Mouse (Mus musculus): ENCODE results near the gene Ppp6r1. TPM values are rescaled to one million over a fixed set of nuclear protein-coding genes. Genes with fewer than 3 reads are reported as not detected.

The Ppp6r1 gene
- polyA plus RNA-seq, 1 experiment: 58.6 TPM

GRCm38 (mm10) chr7:4651581-4651980 is 7.2 kb downstream of the Ppp6r1 start:
- TF ChIP-seq EP300 (IDR thresholded peaks at IDR 0.05; ENCODE audit: insufficient read depth, low read depth, low read length) (no peak), POLR2A (IDR thresholded peaks at IDR 0.05; ENCODE audit: insufficient read depth, low read length) (no peak), CTCF (IDR thresholded peaks at IDR 0.05; ENCODE audit: low read depth, low read length) (no peak)
- H3K4me1 ChIP-seq (ENCODE audit: control insufficient read depth, insufficient read depth, low read length): no peaks in the 10 kb centered on the region
- H3K36me3 ChIP-seq (ENCODE audit: control insufficient read depth, insufficient read depth, low read length, poor library complexity, severe bottlenecking): peaks cover 2% of the 10 kb centered on the region; the same call in 1 of the 2 replicates
- no peak overlapping the region for H3K27ac ChIP-seq (ENCODE audit: insufficient read depth, low read length)
- H3K9me3 ChIP-seq (replicated peaks; ENCODE audit: control insufficient read depth, insufficient read depth, low read length, poor library complexity, severe bottlenecking): no peaks in the 10 kb centered on the region
- no peak overlapping the region for H3K9ac ChIP-seq (ENCODE audit: low read depth, poor library complexity, severe bottlenecking)
- no peaks in the 10 kb centered on the region for H3K27me3 ChIP-seq (ENCODE audit: control insufficient read depth, insufficient read depth, low read length, poor library complexity, severe bottlenecking)
- H3K4me3 ChIP-seq (ENCODE audit: low read depth, low read length): no peak overlapping the region

- Histone ChIP-seq H3K27me3 (ENCODE audit: control insufficient read depth, insufficient read depth, low read length, poor library complexity, severe bottlenecking) (no peaks in the 10 kb centered on the region), H3K9ac (ENCODE audit: low read depth, poor library complexity, severe bottlenecking) (no peak overlapping the region), H3K36me3 (ENCODE audit: control insufficient read depth, insufficient read depth, low read length, poor library complexity, severe bottlenecking) (peaks cover 8% of the 10 kb centered on the region), H3K27ac (ENCODE audit: insufficient read depth, low read length) (no peak overlapping the region), H3K4me3 (ENCODE audit: low read depth, low read length) (no peak overlapping the region), H3K4me1 (ENCODE audit: control insufficient read depth, insufficient read depth, low read length) (no peaks in the 10 kb centered on the region), H3K9me3 (replicated peaks; ENCODE audit: control insufficient read depth, insufficient read depth, low read length, poor library complexity, severe bottlenecking) (no peaks in the 10 kb centered on the region)
- TF ChIP-seq POLR2A (IDR thresholded peaks at IDR 0.05; ENCODE audit: insufficient read depth, low read length): no peak
- TF ChIP-seq CTCF (IDR thresholded peaks at IDR 0.05; ENCODE audit: low read depth, low read length): no peak
- no peak for TF ChIP-seq EP300 (IDR thresholded peaks at IDR 0.05; ENCODE audit: insufficient read depth, low read depth, low read length)
Measured at GRCm38 (mm10) chr7:4647992-4648391, 10.8 kb downstream of the Ppp6r1 start.

GRCm38 (mm10) chr7:4647291-4647690 is 11.5 kb downstream of the Ppp6r1 start:
- no peak for TF ChIP-seq CTCF (IDR thresholded peaks at IDR 0.05; ENCODE audit: low read depth, low read length)
- no peak for TF ChIP-seq POLR2A (IDR thresholded peaks at IDR 0.05; ENCODE audit: insufficient read depth, low read length)
- TF ChIP-seq EP300 (IDR thresholded peaks at IDR 0.05; ENCODE audit: insufficient read depth, low read depth, low read length): no peak
- Histone ChIP-seq H3K36me3 (ENCODE audit: control insufficient read depth, insufficient read depth, low read length, poor library complexity, severe bottlenecking) (peaks cover 10% of the 10 kb centered on the region), H3K9me3 (replicated peaks; ENCODE audit: control insufficient read depth, insufficient read depth, low read length, poor library complexity, severe bottlenecking) (no peaks in the 10 kb centered on the region), H3K9ac (ENCODE audit: low read depth, poor library complexity, severe bottlenecking) (no peak overlapping the region), H3K27me3 (ENCODE audit: control insufficient read depth, insufficient read depth, low read length, poor library complexity, severe bottlenecking) (no peaks in the 10 kb centered on the region), H3K4me3 (ENCODE audit: low read depth, low read length) (no peak overlapping the region), H3K4me1 (ENCODE audit: control insufficient read depth, insufficient read depth, low read length) (no peaks in the 10 kb centered on the region), H3K27ac (ENCODE audit: insufficient read depth, low read length) (no peak overlapping the region)

GRCm38 (mm10) chr7:4646806-4647205 is 12.0 kb downstream of the Ppp6r1 start:
- H3K9me3 ChIP-seq (replicated peaks; ENCODE audit: control insufficient read depth, insufficient read depth, low read length, poor library complexity, severe bottlenecking): no peaks in the 10 kb centered on the region
- H3K4me3 ChIP-seq (ENCODE audit: low read depth, low read length): no peak overlapping the region
- peaks cover 10% of the 10 kb centered on the region for H3K36me3 ChIP-seq (ENCODE audit: control insufficient read depth, insufficient read depth, low read length, poor library complexity, severe bottlenecking)
- no peaks in the 10 kb centered on the region for H3K27me3 ChIP-seq (ENCODE audit: control insufficient read depth, insufficient read depth, low read length, poor library complexity, severe bottlenecking)
- H3K4me1 ChIP-seq (ENCODE audit: control insufficient read depth, insufficient read depth, low read length): no peaks in the 10 kb centered on the region
- H3K9ac ChIP-seq (ENCODE audit: low read depth, poor library complexity, severe bottlenecking): no peak overlapping the region
- no peak overlapping the region for H3K27ac ChIP-seq (ENCODE audit: insufficient read depth, low read length)
- TF ChIP-seq EP300 (IDR thresholded peaks at IDR 0.05; ENCODE audit: insufficient read depth, low read depth, low read length): no peak
- TF ChIP-seq POLR2A (IDR thresholded peaks at IDR 0.05; ENCODE audit: insufficient read depth, low read length): no peak
- no peak for TF ChIP-seq CTCF (IDR thresholded peaks at IDR 0.05; ENCODE audit: low read depth, low read length)

GRCm38 (mm10) chr7:4643225-4643624 is 15.6 kb downstream of the Ppp6r1 start:
- Histone ChIP-seq H3K9me3 (replicated peaks; ENCODE audit: control insufficient read depth, insufficient read depth, low read length, poor library complexity, severe bottlenecking) (no peaks in the 10 kb centered on the region), H3K9ac (ENCODE audit: low read depth, poor library complexity, severe bottlenecking) (no peak overlapping the region), H3K4me1 (ENCODE audit: control insufficient read depth, insufficient read depth, low read length) (no peaks in the 10 kb centered on the region), H3K27ac (ENCODE audit: insufficient read depth, low read length) (no peak overlapping the region), H3K27me3 (ENCODE audit: control insufficient read depth, insufficient read depth, low read length, poor library complexity, severe bottlenecking) (no peaks in the 10 kb centered on the region), H3K36me3 (ENCODE audit: control insufficient read depth, insufficient read depth, low read length, poor library complexity, severe bottlenecking) (peaks cover 10% of the 10 kb centered on the region), H3K4me3 (ENCODE audit: low read depth, low read length) (no peak overlapping the region)
- TF ChIP-seq EP300 (IDR thresholded peaks at IDR 0.05; ENCODE audit: insufficient read depth, low read depth, low read length) (no peak), POLR2A (IDR thresholded peaks at IDR 0.05; ENCODE audit: insufficient read depth, low read length) (no peak), CTCF (IDR thresholded peaks at IDR 0.05; ENCODE audit: low read depth, low read length) (no peak)

GRCm38 (mm10) chr7:4641956-4642355 is 16.9 kb downstream of the Ppp6r1 start:
- no peak overlapping the region for H3K27ac ChIP-seq (ENCODE audit: insufficient read depth, low read length)
- TF ChIP-seq CTCF (IDR thresholded peaks at IDR 0.05; ENCODE audit: low read depth, low read length): no peak
- TF ChIP-seq POLR2A (IDR thresholded peaks at IDR 0.05; ENCODE audit: insufficient read depth, low read length): no peak
- TF ChIP-seq EP300 (IDR thresholded peaks at IDR 0.05; ENCODE audit: insufficient read depth, low read depth, low read length): no peak
- peaks cover 10% of the 10 kb centered on the region for H3K36me3 ChIP-seq (ENCODE audit: control insufficient read depth, insufficient read depth, low read length, poor library complexity, severe bottlenecking)
- no peak overlapping the region for H3K9ac ChIP-seq (ENCODE audit: low read depth, poor library complexity, severe bottlenecking)
- H3K4me1 ChIP-seq (ENCODE audit: control insufficient read depth, insufficient read depth, low read length): no peaks in the 10 kb centered on the region
- H3K27me3 ChIP-seq (ENCODE audit: control insufficient read depth, insufficient read depth, low read length, poor library complexity, severe bottlenecking): no peaks in the 10 kb centered on the region
- H3K9me3 ChIP-seq (replicated peaks; ENCODE audit: control insufficient read depth, insufficient read depth, low read length, poor library complexity, severe bottlenecking): no peaks in the 10 kb centered on the region
- no peak overlapping the region for H3K4me3 ChIP-seq (ENCODE audit: low read depth, low read length)
